Mouse (Mus musculus) myocyte (in vitro differentiated cells): Measurements from ENCODE around the gene Krtcap2.

ENCODE experiments used
- E2F4 ChIP-seq: IDR thresholded peaks from one replicate; pipeline ENCODE4 v1.6.1; 2011; ENCODE audit warnings: mild to moderate bottlenecking, control low read depth, moderate library complexity; ENCODE audit not compliant: insufficient read depth
- MAX ChIP-seq: IDR thresholded peaks from one replicate; pipeline ENCODE4 v1.6.1; 2011; ENCODE audit warnings: low read depth, mild to moderate bottlenecking, control low read depth
- MYOD1 ChIP-seq, 3 experiments: IDR thresholded peaks; one replicate each; pipeline ENCODE4 v1.6.1; 2011; ENCODE audit warnings: control low read depth in 2 of 3, low read depth in 2 of 3, mild to moderate bottlenecking in 2 of 3, moderate library complexity in 1 of 3; ENCODE audit not compliant: insufficient read length in 2 of 3, control insufficient read depth in 1 of 3
- MYOG ChIP-seq, 3 experiments: IDR thresholded peaks; one replicate each; pipeline ENCODE4 v1.6.1; 2011; ENCODE audit warnings: control low read depth in 2 of 3, low read depth in 2 of 3, mild to moderate bottlenecking in 2 of 3; ENCODE audit not compliant: insufficient read length in 2 of 3, control insufficient read depth in 1 of 3, insufficient read depth in 1 of 3
- POLR2A ChIP-seq: IDR thresholded peaks from one replicate; pipeline ENCODE4 v1.6.1; 2011; ENCODE audit warnings: low read depth, mild to moderate bottlenecking, control low read depth, moderate library complexity; ENCODE audit not compliant: insufficient read length
- POLR2AphosphoS2 ChIP-seq: IDR thresholded peaks from one replicate; pipeline ENCODE4 v1.6.1; 2011; ENCODE audit warnings: low read depth, control low read depth; ENCODE audit not compliant: insufficient read length
- TCF12 ChIP-seq: IDR thresholded peaks from one replicate; pipeline ENCODE4 v1.6.1; 2011; ENCODE audit warnings: mild to moderate bottlenecking, control low read depth; ENCODE audit not compliant: poor library complexity, insufficient read depth, severe bottlenecking
- TCF3 ChIP-seq: IDR thresholded peaks from one replicate; pipeline ENCODE4 v1.6.1; 2011; ENCODE audit warnings: low read depth, control low read depth; ENCODE audit not compliant: insufficient read length

- TF ChIP-seq TCF12 (no peak), MYOG (IDR thresholded peaks at IDR 0.05; ENCODE audit: control insufficient read depth in 1 of 3, insufficient read depth in 1 of 3, insufficient read length in 2 of 3, low read depth in 2 of 3) (no peak), POLR2A (no peak), MAX (no peak), TCF3 (no peak), POLR2AphosphoS2 (no peak), MYOD1 (IDR thresholded peaks at IDR 0.05; ENCODE audit: control insufficient read depth in 1 of 3, insufficient read length in 2 of 3, low read depth in 2 of 3) (no peak), E2F4 (no peak)
Observed at GRCm38 (mm10) chr3:89203142-89203514, 42.6 kb upstream of the Krtcap2 start.
